Mouse (Mus musculus): ENCODE results near the gene Six6. TPM values are rescaled to one million over a fixed set of nuclear protein-coding genes. Genes with fewer than 3 reads are reported as not detected.

The Six6 gene
- polyA plus RNA-seq, 1 experiment, result not detected

- H3K4me1 ChIP-seq (ENCODE audit: control insufficient read depth, insufficient read depth, low read length), result no peaks in the 10 kb centered on the region
- no peak overlapping the region for H3K4me3 ChIP-seq (ENCODE audit: insufficient read depth, low read depth, low read length)
- H3K27ac ChIP-seq (ENCODE audit: insufficient read depth, low read depth, low read length), result no peak overlapping the region
- WGBS, result 93% methylated on average over 3 of the region's 3 CpGs
- TF ChIP-seq CTCF (IDR thresholded peaks at IDR 0.05; ENCODE audit: insufficient read depth, low read depth, low read length), result no peak
- no peak for TF ChIP-seq POLR2A (IDR thresholded peaks at IDR 0.05; ENCODE audit: insufficient read depth, low read depth, low read length)
Measured at GRCm38 (mm10) chr12:72977851-72978250, 38.2 kb downstream of the Six6 start.

DNA sequence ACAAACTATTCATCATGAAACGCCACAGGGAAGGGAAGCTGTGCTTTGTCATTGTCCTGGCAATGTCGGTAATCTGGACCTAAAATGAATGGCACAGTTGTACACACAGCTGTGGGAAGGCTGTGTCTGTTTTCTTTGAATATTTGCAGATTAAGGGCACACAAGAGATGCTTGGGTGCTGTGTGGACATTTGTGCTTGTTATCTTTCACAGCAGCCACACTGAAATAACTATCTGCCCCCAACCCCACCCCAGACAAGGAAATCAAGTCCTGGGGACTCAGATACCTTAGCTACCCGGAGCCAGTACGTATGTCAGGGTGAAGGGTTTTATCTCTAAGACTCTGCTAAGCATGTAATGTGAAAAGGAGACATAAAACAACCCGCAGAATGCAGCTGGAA lies 39.5 kb downstream of the Six6 start:
- H3K27ac ChIP-seq (ENCODE audit: insufficient read depth, low read depth, low read length), result no peak overlapping the region
- no peak for TF ChIP-seq CTCF (IDR thresholded peaks at IDR 0.05; ENCODE audit: insufficient read depth, low read depth, low read length)
- TF ChIP-seq POLR2A (IDR thresholded peaks at IDR 0.05; ENCODE audit: insufficient read depth, low read depth, low read length), result no peak
- no peak overlapping the region for H3K4me3 ChIP-seq (ENCODE audit: insufficient read depth, low read depth, low read length)
- H3K4me1 ChIP-seq (ENCODE audit: control insufficient read depth, insufficient read depth, low read length), result no peaks in the 10 kb centered on the region
- 70% methylated on average over 5 of the region's 5 CpGs for WGBS

DNA sequence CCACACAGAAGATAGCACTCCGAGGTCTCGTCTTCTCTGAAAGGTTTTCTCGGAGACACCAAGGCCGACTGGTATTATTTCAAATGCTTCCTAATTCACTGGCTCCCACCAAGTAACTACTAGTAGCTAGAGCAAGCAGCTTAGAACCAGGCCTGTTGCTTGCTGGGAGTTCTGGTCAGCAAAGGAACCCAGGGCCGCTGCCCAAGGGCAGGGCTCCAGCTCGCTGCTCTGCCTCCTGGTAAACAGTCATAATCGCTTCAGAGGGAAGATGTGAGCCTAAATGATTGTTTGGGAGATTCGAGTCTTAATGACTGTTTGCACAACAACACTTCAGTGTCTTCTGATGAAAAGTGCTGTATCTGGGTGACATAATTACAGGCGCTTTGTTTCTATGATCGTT lies 42.9 kb downstream of the Six6 start:
- TF ChIP-seq CTCF (IDR thresholded peaks at IDR 0.05; ENCODE audit: insufficient read depth, low read depth, low read length) (no peak), POLR2A (IDR thresholded peaks at IDR 0.05; ENCODE audit: insufficient read depth, low read depth, low read length) (no peak)
- WGBS, result 65% methylated on average over 10 of the region's 10 CpGs
- no peaks in the 10 kb centered on the region for H3K4me1 ChIP-seq (ENCODE audit: control insufficient read depth, insufficient read depth, low read length)

DNA sequence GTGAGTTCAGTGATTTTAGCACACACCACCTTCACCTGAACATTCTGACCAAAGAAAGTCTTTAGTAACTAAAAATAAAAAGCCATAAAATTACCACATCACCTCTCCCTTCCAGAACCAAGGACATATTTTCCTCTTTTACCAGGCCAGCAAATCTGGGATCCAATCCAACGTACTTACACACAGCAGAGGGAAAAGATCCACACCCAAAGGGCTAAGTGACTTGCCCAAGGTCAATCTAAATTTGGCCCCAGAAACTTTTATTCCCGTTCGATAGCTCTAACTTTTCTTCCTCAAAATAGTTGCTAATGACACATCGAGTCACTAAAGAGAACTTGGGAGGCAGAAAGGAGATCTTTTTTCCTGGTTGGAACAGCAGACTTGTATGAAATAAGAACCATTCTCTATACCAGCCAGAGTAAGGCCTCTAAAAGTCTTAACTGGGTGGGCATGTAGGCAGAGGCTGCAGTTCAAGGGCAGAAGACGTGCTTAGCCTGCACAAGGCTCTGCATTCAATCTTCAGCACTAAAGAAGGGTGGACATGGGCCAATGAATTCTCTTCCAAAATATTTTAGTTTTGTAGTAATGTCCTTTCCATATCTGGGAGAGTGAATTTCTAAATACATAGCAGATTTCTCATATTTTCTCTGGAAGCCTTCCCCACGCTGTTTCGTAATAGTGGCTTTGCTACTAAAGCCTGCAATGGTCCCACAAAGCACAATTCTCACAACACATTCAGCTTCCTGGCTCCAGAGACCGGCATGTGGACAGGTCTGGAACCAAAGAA lies 43.6 kb downstream of the Six6 start:
- 79% methylated on average over 8 of the region's 8 CpGs for WGBS
- Histone ChIP-seq H3K4me3 (ENCODE audit: insufficient read depth, low read depth, low read length) (no peak overlapping the region), H3K27ac (ENCODE audit: insufficient read depth, low read depth, low read length) (no peak overlapping the region), H3K4me1 (ENCODE audit: control insufficient read depth, insufficient read depth, low read length) (no peaks in the 10 kb centered on the region)
- TF ChIP-seq POLR2A (IDR thresholded peaks at IDR 0.05; ENCODE audit: insufficient read depth, low read depth, low read length) (no peak), CTCF (IDR thresholded peaks at IDR 0.05; ENCODE audit: insufficient read depth, low read depth, low read length) (no peak)

More for the DNA sequence above, 42.9 kb downstream of the Six6 start:
- H3K4me3 ChIP-seq (ENCODE audit: insufficient read depth, low read depth, low read length), result no peak overlapping the region
- H3K27ac ChIP-seq (ENCODE audit: insufficient read depth, low read depth, low read length), result no peak overlapping the region

Other genes with a start within 250 kb of the Six6 start
- gene Ppm1a, start 182.4 kb upstream of the Six6 start, polyA plus RNA-seq (2012; ENCODE audit: insufficient read depth, insufficient read length, low replicate concordance, missing spikeins), result 268 and 406 TPM in 2 replicates
- gene 4930447C04Rik, start 882 bp downstream of the Six6 start, polyA plus RNA-seq (2012; ENCODE audit: insufficient read depth, insufficient read length, low replicate concordance, missing spikeins), result not detected in 2 replicates
- gene Six1, start 114.0 kb downstream of the Six6 start, polyA plus RNA-seq (2012; ENCODE audit: insufficient read depth, insufficient read length, low replicate concordance, missing spikeins), result not detected in 2 replicates
- not detected in 2 replicates for gene Six4, start 173.6 kb downstream of the Six6 start, polyA plus RNA-seq (2012; ENCODE audit: insufficient read depth, insufficient read length, low replicate concordance, missing spikeins)
- gene Mnat1, start 183.8 kb downstream of the Six6 start, polyA plus RNA-seq (2012; ENCODE audit: insufficient read depth, insufficient read length, low replicate concordance, missing spikeins), result not detected in 2 replicates